Mouse (Mus musculus): ENCODE data around the gene Pi4k2b. TPM values are rescaled to one million over a fixed set of nuclear protein-coding genes. Genes with fewer than 3 reads are reported as not detected.

Pi4k2b gene
- total and polyA plus RNA-seq, 2 experiments from 2014 or later, result 2.3 to 7.7 TPM

DNA sequence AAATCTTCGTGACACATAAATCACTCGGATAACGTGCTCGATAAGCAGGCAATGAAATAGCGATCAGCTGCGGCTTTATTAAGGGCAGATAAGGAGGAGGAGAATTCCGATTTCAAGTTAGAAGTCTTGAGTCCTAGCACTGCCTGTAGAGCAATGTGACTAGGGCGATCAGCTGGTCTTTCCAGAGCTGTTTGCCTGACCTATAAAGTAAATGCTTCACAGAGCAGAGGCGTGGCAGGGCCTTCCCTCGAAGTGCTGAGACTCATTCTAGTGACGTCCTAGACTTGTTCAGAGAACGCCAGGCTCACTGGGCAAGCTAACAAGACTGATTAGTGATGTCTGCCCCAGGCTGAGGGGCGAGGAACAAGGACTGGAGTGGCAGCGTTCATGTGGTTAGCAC is 69.7 kb downstream of the Pi4k2b start:
- 0 out of 2 replicates have a peak, but pooled peaks cover 5% of the 10 kb centered on the region for H3K36me3 ChIP-seq (ENCODE audit: insufficient read depth, low read length)
- no peak for ATAC-seq
- H3K4me2 ChIP-seq (ENCODE audit: low read depth, low read length), result no peak overlapping the region
- no peaks in the 10 kb centered on the region for H3K27me3 ChIP-seq (ENCODE audit: insufficient read depth, low read length)
- no peak overlapping the region for H3K4me3 ChIP-seq (ENCODE audit: low read length)
- 92% methylated on average over 14 of the region's 14 CpGs for WGBS
- H3K4me1 ChIP-seq (ENCODE audit: insufficient read depth, low read length), result no peaks in the 10 kb centered on the region
- H3K9me3 ChIP-seq (ENCODE audit: low read length), result no peaks in the 10 kb centered on the region
- no peak for TF ChIP-seq CTCF (IDR thresholded peaks at IDR 0.05; ENCODE audit: low read depth)
- no peak overlapping the region for H3K9ac ChIP-seq (replicated peaks; ENCODE audit: low read length)
- H3K27ac ChIP-seq, result no peak overlapping the region
- DNase-seq (ENCODE audit: low spot score), result no peak

DNA sequence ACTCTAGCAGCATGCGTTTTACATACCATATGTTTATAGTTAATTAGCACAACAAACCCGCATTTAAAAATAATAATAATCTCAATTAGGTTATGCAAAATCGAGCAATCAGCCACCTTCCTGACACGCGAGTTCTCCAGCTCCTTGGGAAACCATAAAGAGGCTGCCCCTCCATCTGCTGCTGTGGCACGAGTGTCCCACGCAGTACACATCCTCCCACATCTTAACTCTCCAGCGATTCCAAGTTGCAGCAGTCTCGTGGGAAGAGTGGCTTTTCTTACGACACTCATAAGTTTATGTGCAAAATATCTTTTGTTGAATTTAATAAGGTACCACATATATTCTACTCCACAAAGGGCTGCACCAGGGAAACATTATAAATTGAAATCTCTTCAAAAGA is 71.1 kb downstream of the Pi4k2b start:
- no peaks in the 10 kb centered on the region for H3K4me1 ChIP-seq (ENCODE audit: insufficient read depth, low read length)
- no peaks in the 10 kb centered on the region for H3K27me3 ChIP-seq (ENCODE audit: insufficient read depth, low read length)
- H3K27ac ChIP-seq, result no peak overlapping the region
- WGBS, result 79% methylated on average over 10 of the region's 10 CpGs
- ATAC-seq (no peak), DNase-seq (ENCODE audit: low spot score) (no peak)
- H3K36me3 ChIP-seq (ENCODE audit: insufficient read depth, low read length), result 0 out of 2 replicates have a peak, but pooled peaks cover 1% of the 10 kb centered on the region
- no peak for TF ChIP-seq CTCF (IDR thresholded peaks at IDR 0.05; ENCODE audit: low read depth)
- H3K9ac ChIP-seq (replicated peaks; ENCODE audit: low read length), result no peak overlapping the region
- H3K4me3 ChIP-seq (ENCODE audit: low read length), result no peak overlapping the region
- no peaks in the 10 kb centered on the region for H3K9me3 ChIP-seq (ENCODE audit: low read length)
- no peak overlapping the region for H3K4me2 ChIP-seq (ENCODE audit: low read depth, low read length)

DNA sequence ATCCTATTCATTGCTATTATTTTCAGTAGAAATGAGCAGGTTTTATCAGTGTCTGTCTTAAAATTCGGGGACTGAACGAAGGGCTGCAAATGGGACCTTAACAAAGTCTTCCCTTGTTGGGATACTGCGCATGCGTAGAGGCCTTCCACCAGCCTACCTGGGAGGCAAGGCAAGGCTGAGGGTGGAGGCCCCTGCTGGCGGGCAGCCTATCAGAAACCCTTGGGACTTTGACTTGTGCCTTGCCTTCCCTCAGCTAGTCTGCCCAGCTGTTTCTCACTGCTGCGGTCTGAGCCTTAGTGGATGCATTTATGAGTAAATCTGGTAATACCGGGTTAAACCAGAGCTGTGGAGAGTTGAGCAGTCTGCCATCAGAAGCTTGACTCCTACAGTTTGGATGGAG is 71.9 kb downstream of the Pi4k2b start:
- H3K4me2 ChIP-seq (ENCODE audit: low read depth, low read length), result no peak overlapping the region
- ATAC-seq (no peak), DNase-seq (ENCODE audit: low spot score) (no peak)
- TF ChIP-seq CTCF (IDR thresholded peaks at IDR 0.05; ENCODE audit: low read depth), result no peak
- H3K27me3 ChIP-seq (ENCODE audit: insufficient read depth, low read length), result no peaks in the 10 kb centered on the region
- H3K36me3 ChIP-seq (ENCODE audit: insufficient read depth, low read length), result no peaks in the 10 kb centered on the region
- H3K4me3 ChIP-seq (ENCODE audit: low read length), result no peak overlapping the region
- H3K9me3 ChIP-seq (ENCODE audit: low read length), result no peaks in the 10 kb centered on the region
- H3K27ac ChIP-seq, result no peak overlapping the region
- H3K9ac ChIP-seq (replicated peaks; ENCODE audit: low read length), result no peak overlapping the region
- no peaks in the 10 kb centered on the region for H3K4me1 ChIP-seq (ENCODE audit: insufficient read depth, low read length)
- 93% methylated on average over 7 of the region's 7 CpGs for WGBS

DNA sequence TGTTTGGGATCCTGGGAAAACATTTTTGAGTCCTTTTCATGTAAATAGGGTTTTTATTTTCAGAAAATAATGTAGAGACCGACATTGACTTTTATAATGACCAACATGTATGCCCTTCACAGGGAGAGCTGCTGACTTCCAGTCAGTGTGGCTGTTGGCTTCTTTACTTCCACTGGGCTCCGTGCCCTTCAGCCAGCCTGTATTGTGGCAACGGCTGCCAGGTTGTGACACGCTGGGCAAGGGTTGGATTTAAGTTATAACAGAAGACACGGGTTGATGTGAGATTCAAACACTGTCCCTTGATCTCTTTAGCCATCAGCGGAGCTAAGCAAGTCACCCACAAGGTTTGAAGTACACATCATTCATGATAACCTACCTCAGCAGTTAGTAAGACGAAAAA is 77.3 kb downstream of the Pi4k2b start:
- no peaks in the 10 kb centered on the region for H3K27me3 ChIP-seq (ENCODE audit: insufficient read depth, low read length)
- H3K27ac ChIP-seq, result no peak overlapping the region
- H3K9ac ChIP-seq (replicated peaks; ENCODE audit: low read length), result no peak overlapping the region
- no peak for DNase-seq (ENCODE audit: low spot score)
- no peak overlapping the region for H3K4me3 ChIP-seq (ENCODE audit: low read length)
- H3K36me3 ChIP-seq (ENCODE audit: insufficient read depth, low read length), result peaks cover 4% of the 10 kb centered on the region; the same call in 1 of the 2 replicates
- TF ChIP-seq CTCF (IDR thresholded peaks at IDR 0.05; ENCODE audit: low read depth), result no peak
- H3K9me3 ChIP-seq (ENCODE audit: low read length), result no peaks in the 10 kb centered on the region
- no peak for ATAC-seq
- H3K4me2 ChIP-seq (ENCODE audit: low read depth, low read length), result no peak overlapping the region
- no peaks in the 10 kb centered on the region for H3K4me1 ChIP-seq (ENCODE audit: insufficient read depth, low read length)
- 83% methylated on average over 7 of the region's 7 CpGs for WGBS

Other genes starting within 250 kb of the Pi4k2b start
- 19.9 and 20.2 TPM in 2 replicates for gene Lgi2, start 175.1 kb upstream of the Pi4k2b start, total RNA-seq (2014; rRNA removed)
- gene Lgi2, start 175.1 kb upstream of the Pi4k2b start, polyA plus RNA-seq (2015; fragmentation: Nextera tagmentation; extraction: Ambion mirVana), result 11.1 and 11.6 TPM in 2 replicates
- 7.2 and 9.4 TPM in 2 replicates for gene Sepsecs, start 71.9 kb upstream of the Pi4k2b start, total RNA-seq (2014; rRNA removed)
- gene Sepsecs, start 71.9 kb upstream of the Pi4k2b start, polyA plus RNA-seq (2015; fragmentation: Nextera tagmentation; extraction: Ambion mirVana), result 4.5 and 6.1 TPM in 2 replicates
- 9.7 and 10.6 TPM in 2 replicates for gene Zcchc4, start 33.8 kb downstream of the Pi4k2b start, total RNA-seq (2014; rRNA removed)
- gene Zcchc4, start 33.8 kb downstream of the Pi4k2b start, polyA plus RNA-seq (2015; fragmentation: Nextera tagmentation; extraction: Ambion mirVana), result 6.7 and 6.9 TPM in 2 replicates
- 45.8 and 48.8 TPM in 2 replicates for gene Anapc4, start 92.4 kb downstream of the Pi4k2b start, total RNA-seq (2014; rRNA removed)
- 73.8 and 77.5 TPM in 2 replicates for gene Anapc4, start 92.4 kb downstream of the Pi4k2b start, polyA plus RNA-seq (2015; fragmentation: Nextera tagmentation; extraction: Ambion mirVana)